Mouse (Mus musculus) retina, postnatal 1 day (tissue): ENCODE data around the gene Hirip3.

ENCODE experiments used
- DNase-seq: peaks from one replicate; pipeline ENCODE4 v3.0.0-alpha.2; 2012

Gene Hirip3

DNA sequence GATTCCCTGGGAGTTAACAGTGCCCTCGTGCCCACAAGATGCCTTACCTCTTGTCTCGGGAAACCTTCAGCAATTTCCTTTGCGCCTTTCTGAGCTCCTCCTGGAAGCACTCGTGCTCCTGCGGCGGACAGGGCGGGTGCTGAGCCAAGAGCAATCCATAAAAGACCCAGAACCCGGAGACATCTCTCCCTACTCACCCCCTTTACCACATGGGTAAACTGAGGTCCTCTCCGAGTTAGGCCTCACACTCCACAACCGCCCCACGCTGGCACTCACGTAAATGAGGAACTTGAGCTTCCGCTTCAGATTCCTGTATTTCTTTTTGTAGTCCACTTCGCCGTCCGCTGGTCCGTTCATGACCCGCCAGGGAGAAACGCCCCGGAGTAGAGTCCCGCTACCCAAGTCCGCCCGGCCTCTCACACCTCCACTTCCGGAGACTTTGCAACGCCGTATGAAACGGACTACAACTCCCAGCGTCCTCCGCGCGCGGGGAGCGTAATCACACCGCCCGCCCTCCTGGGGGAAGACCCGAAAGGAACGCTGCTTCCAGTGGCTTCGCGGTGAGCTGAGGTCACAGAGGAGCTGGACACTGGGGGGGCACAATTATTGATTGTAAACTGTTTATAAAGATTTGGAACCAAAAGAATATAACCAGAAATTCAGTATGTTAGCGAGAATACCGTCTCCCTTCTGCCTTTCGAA lies at the start of gene Hirip3:
TSS of gene Hirip3 (plus strand) at position 544 of the 702 bp plus-strand sequence.
- peak; percentile 96 for DNase-seq

DNA sequence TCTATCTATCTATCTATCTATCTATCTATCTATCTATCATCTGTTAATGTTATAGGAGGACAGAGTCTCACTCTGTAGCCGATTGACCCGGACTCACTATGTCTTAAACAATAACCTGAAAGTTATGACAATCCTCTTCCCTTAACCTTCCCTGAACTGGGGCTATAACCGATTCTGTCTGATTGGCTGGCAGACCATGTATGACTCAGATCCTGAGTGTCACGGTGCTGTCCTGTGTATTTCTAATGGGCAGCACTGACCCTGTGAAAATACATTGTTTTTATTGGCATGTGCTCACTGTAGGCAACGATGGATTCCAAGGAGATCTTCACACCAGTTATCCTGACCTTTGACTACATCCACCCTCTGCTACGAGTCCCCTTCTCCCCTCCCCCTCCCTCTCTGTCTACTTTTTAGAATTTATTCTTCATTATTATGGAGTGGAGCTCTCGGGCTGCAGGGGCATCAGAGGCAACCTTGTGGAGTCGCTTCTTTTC lies 46.0 kb upstream of the Hirip3 start:
- no peak for DNase-seq

DNA sequence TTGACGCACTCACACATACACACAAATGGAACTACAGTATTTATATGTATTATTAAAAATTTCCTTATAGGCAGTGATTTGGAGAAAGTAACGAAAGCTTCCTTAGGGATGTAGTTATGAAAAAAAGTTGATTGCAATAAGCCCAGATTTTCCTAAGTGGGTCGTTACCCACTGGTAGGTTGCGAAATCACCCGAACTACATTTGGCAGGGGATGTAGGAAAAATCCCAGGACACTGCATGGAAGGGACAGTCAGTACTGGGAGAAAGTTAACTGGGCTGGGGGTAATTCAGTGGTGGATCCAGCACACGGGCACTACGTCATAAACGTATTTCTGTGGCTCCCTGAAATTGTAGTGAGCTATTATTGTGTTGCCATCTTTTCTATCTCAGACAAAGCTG lies 45.3 kb upstream of the Hirip3 start:
- no peak for DNase-seq

DNA sequence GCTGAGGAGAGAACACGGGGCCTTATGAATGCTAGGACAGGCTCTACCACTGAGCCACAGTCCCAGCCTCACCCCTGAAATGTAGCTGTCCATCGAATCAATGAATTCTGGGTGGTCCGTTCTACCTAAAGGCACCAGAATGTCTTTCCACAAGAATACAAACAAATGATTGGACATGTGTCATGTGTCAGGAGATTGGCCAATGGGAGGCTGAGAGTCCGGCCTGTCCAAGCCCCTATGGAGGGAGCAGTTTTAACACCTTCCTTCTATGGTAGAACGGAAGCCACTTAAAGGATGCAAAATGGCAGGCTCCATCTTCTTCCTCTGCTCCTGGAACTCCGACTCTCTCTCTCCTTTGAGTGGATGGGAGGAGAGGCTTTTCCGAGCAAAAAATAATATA lies 44.2 kb upstream of the Hirip3 start:
- no peak for DNase-seq

- DNase-seq: no peak
Observed at GRCm38 (mm10) chr7:126818818-126819217, 43.0 kb upstream of the Hirip3 start.

- DNase-seq: peak; percentile 91
Observed at GRCm38 (mm10) chr7:126821835-126822511, 39.8 kb upstream of the Hirip3 start.

DNA sequence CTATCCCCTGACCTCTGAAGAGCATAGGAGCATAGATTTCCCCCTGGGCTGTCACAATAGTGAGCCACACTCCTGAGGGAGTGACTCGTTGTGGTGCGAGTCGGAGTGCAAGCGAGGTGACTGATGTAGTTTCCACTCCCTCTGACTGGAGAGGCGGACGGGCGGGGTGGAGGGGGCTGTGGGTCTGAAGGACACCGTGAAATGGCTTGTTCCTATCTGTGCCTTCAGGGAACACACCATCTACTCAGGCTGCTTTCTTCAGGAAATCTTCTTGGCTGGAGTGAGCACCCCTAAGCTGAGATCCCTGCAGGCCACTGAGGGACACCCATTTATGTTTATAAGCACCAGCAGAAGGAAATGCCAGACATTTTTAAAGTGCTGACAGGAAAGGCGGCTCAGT lies 39.0 kb upstream of the Hirip3 start:
- DNase-seq: peak; percentile 13

DNA sequence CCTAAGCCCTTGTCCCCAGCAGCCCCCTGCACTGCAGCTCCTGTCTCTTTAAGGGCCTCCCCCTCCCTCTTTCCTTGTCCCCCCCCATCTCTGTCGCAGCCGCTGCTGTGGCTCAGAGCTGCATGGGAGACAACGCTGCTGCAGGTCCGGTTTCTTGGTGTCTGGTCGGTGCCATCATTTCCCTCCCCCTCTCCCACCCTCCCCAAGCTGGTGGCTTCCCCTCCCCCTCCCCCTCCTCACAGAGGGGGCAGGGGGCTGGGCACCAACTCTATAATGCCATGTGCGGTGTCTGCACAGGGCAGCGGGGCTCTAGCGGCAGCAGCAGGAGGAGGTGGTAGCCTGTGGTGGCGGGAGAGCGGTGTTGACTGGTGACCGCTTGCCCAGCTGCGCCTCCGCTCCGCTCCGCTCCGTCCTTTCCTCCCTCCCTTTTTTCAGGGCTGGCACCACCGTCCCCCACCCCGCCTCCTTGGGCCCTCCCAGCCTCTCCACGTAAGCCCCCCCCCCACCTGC lies 38.5 kb upstream of the Hirip3 start:
- DNase-seq: peak; percentile 78

DNA sequence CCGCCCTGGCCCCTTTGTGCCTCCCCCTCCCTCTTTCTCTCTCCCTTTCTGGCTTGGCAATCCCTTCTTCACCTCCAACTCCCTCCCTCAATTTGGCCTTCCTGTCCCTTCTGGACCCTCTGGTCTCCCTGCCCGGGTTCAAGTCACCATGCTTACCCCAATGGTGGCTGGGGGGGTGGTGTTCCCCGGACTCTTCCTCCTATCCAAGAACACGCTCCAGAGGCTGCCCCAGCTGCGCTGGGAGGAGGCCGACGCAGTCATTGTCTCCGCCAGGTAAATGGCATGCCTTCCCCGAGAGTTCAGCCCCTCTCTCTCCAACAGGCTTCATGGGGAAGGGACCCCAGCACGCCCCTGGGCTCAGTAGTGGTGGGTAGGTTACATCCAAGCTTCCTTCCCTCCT lies 37.8 kb upstream of the Hirip3 start:
- peak; percentile 34 for DNase-seq

DNA sequence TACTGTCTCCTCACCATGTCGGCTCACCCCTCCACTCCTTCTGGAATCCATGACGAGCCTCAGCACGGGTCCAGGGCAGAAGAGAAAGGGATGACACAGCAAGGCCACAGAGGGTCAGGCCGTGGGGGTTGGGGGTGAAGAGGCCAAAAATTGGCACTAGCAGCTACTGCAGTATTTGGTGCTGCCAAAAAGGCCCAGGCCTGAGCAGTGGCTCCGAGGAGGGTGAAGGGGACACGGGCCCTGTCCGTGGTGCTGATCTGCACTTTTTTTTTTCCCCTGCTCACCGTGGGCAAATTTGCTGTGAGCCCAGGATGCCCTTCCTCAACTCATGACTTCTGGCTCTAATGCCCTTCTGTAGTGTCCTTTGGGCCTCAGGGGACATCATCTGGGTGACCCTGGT lies 36.4 kb upstream of the Hirip3 start:
- peak; percentile 30 for DNase-seq

DNA sequence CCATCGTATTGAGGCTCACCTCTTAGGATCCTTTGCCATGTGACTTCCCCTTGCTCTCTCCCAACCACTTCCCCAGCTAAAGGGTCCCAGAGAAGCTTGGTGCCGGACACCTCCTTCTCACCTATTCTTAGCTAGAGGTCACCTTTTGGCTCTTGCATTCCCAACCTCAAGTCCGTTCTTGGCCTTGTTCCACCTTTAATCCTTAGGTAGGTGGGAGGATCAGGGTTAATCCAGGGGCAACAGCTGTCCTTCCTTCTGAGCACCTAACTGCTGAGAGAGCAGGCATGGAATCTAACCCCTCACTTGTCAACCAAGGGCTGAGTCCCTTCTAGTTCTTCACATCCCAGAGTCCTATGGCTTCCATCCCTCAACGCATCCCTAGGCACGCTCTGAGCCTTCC lies 35.8 kb upstream of the Hirip3 start:
- peak; percentile 50 for DNase-seq

DNA sequence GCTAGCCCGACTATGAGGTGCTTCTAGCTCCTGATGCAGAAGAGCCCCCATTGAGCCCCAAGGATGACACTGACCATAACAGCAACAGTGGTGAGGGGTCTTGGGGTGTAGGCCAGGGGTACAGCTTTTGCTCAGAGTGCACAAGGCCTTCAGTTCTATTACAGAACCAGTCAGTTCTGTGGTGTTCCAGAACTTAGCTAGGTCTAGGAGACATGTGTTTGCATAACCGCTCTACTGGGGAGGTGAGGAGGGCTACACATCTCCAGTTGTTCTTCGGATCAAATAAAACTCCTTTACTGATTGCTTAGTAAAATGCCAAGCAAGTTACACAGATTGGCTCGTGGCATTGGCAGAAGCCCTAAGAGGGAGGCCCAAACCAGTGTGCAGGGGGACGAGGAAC lies 30.2 kb upstream of the Hirip3 start, which contains the start of gene 4930451I11Rik:
TSS of gene 4930451I11Rik (minus strand) at position 101 of the 400 bp plus-strand sequence.
- no peak for DNase-seq

DNA sequence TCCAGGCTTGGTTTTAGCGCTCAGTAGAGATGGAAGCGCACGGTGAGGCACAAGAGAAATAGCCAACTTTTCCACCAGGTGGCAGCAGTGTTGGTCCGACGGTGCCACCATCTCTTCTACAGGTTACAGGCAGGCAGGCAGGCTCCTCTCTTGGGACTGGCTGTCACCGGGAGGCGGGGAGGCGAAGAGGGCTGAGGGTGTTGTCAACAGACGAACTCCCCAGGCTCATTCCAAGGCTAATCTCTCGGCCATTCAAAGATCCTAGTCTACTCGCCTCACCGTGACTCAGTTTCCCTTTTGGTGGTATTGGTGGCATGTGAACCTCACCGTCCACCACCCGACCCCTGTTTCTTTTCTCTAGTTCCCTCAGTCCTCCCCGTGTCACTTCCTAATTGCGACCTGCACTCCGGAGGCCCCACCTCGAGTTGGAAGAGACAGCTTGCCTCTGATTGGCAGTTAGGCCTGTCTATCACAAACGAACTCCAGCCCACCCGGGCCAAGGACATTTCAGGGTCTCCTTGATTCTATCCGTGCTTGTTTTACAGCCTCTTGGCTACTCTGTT lies 29.7 kb upstream of the Hirip3 start:
- DNase-seq: peak; percentile 91

DNA sequence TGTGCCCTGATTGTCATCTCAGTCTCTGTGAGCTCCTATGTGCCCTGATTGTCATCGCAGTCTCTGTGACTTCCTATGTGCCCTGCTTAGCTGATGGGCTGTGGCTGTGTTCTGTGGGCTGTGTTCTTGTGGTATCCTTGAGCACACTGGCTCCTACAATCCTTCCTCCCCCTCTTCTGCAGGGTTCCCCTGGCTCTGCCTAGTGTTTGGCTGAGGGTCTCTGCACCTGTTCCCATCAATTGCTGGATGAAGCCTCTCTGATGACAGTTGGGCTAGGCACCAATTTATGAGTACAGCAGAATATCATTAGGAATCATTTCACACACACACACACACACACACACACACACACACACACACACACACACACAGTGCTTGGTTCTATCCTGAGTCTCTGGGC lies 28.5 kb upstream of the Hirip3 start:
- no peak for DNase-seq

DNA sequence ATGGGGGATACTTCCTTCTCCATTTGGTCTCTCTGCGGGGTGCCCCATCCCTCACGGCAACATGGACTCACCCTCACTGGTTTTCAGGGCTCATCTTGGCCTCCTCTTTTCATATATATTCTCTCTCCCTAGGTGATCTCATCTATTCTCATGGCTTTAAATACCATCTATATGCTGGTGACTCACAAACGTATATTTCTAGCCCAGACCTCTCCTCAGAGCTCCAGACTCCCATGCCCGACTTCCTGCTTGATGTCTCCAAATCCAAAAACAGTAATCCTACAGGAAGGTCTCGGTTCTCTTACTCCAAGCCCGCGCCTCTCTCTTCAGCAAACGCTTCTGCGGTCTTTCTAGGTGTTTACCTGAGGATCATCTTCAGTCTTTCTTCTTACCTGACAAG lies 18.5 kb upstream of the Hirip3 start:
- no peak for DNase-seq

GRCm38 (mm10) chr7:126845516-126845915 lies 16.3 kb upstream of the Hirip3 start:
- peak; percentile 76 for DNase-seq

GRCm38 (mm10) chr7:126847116-126847420 lies 14.7 kb upstream of the Hirip3 start, which contains the start of gene Doc2a:
Doc2a (plus strand) TSS chr7:126847416.
- no peak for DNase-seq

DNA sequence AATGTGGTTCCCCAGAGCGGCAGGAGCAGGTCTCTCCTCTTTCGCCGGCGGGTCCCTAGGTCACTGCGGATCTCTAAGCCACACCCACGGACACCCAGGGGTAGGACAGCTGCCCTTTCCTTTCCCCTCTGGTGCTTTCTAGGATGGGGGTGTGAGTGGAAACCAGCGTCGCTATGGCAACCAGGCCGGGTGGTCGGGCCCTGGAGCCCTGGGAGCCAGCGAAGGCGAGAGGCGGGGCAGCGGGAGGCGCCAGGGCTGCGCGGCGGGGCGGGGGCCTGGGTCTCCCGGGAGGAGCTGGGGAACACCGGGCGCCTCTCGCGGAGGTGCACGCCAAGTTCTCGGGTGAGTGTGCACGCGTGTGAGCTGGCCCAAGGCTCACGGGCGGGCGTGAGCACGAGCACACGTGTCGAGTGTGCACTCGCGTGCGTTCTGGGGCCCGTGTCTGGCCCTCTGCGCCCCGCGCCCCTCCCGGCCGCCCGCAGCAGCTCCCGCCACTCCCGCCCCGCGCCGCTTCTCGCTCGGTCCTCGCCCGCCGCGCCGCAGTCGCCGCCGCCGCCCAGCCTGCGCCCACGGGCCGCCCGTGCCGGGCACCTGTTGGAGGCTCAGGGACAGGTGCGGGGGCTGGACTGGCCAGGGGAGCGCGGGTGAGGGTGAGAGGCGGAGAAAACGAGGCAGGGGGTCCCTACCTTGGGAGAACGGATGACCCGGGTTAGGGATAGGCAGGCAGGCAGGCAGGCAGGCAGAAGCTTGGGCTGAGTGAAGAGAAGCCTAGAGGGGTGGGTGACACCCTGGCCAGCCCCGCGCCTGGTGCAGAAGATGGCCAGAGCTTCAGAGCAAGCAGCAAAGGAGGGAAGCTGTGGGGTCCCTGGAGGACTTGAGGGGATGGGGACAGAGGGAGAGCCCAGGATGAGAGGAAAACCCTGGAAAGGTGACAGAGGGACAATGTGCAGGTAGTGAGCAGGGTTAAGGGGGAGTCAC lies 14.1 kb upstream of the Hirip3 start:
- peak; percentile 92 for DNase-seq

- peak; percentile 20 for DNase-seq
Observed at GRCm38 (mm10) chr7:126848794-126849193, 13.0 kb upstream of the Hirip3 start.

DNA sequence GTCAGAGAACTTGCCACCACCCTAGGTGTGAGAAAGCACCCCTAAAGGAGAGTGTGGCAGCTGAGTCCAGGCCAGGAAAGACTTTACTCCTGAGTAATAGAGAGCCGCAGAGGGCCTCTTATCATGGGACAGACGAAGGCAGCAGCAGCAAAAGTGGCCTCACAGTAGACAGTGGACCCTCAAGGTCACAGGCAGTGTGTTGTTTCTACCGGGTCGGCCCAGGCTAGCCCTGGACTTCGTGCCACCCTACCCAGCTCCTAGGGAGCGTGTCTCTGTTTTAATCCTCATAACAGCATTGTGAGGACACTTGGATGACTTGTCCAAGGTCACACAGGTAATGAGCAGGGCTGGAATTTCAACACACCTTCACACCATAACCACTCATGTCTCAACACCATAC lies 11.6 kb upstream of the Hirip3 start:
- DNase-seq: no peak

DNA sequence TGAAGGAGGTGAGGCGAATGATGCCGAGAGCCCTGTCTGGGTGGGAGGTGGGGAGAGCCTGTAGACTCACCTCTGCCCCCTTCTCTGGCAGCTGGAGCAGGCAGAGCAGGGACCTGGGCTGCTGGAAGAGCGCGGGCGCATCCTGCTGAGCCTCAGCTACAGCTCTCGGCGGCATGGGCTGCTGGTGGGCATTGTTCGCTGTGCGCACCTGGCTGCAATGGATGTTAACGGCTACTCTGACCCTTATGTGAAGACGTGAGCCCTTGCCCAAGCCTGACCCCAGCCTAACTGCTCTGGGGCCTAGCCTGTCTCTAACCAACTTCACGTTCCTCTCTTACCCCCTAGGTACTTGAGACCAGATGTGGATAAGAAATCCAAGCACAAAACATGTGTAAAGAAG lies 10.6 kb upstream of the Hirip3 start:
- DNase-seq: no peak

DNA sequence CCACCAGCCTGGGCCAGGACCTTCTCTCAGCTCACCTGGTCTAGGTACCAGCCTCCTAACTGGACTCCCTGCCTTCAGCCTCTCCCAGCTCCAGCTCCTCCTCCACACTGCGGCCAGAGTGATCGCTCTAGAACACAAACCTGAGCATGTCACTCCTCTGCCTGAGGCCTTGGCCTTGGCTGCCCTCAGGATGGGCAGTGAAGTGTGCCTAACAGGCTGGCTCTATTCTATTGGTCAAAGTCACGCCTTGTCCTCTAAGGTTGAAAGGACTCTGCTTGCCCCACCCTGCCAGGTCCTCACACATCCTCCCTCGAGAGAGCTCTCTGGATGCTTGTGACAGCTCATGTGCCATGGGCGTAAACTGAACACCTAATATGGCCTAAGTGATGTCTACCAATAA lies 8.3 kb upstream of the Hirip3 start:
- DNase-seq: no peak

DNA sequence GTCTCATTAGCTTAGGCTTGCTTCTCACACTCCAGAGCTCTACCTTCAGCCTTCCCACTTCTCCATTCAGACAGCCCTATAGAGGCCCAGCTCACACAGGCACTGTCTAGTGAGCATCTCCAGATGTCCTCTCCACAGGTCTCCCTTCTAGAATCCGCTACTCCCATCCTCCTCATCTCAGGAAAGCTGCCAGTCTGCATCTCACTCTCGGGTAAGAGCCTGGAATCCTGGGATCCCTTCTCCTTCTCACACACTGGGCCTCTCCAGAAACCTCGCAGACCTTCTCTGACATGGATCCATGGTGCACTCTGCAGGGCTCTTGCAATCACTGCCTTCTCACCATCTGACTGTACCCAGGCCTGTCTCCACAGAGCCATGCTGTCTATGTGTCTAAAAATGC lies 6.1 kb upstream of the Hirip3 start:
- no peak for DNase-seq
